Mouse (Mus musculus) brain, embryonic 14.5 days (tissue): ENCODE measurements around the gene Sntb2.

Experiments used
- CTCF ChIP-seq: fragments of 200-500 bp; IDR thresholded peaks from 2 replicates; pipeline ENCODE4 v1.5.1; 2012; ENCODE audit warnings: inconsistent platforms, mild to moderate bottlenecking, moderate library complexity, borderline replicate concordance; ENCODE audit not compliant: insufficient read depth, insufficient read length; ENCODE audit errors: extremely low read depth
- POLR2A ChIP-seq: fragments of 200-500 bp; IDR thresholded peaks from 2 replicates; pipeline ENCODE4 v1.6.1; 2012; ENCODE audit warnings: mild to moderate bottlenecking, inconsistent platforms, borderline replicate concordance; ENCODE audit not compliant: poor library complexity, insufficient read depth, insufficient read length, severe bottlenecking; ENCODE audit errors: extremely low read depth

GRCm38 (mm10) chr8:106919721-106920394 lies 15.7 kb upstream of the Sntb2 start:
- TF ChIP-seq CTCF (no peak), POLR2A (no peak)
